Mouse (Mus musculus): Measurements from ENCODE around the gene Pak2. TPM values are rescaled to one million over a fixed set of nuclear protein-coding genes. Genes with fewer than 3 reads are reported as not detected.
A peak's percentile ranks its signal among the peaks of the same experiment; 100 is the strongest.
"Not testable (repeated sequence)": the region's sequence is repeated elsewhere in the genome, so short reads cannot be mapped to it uniquely, and the experiment has no call there.

The Pak2 gene
- polyA plus RNA-seq, 1 experiment from 2014 or later = 48.5 TPM

GRCm38 (mm10) chr16:32078408-32078990 is 643 bp downstream of the Pak2 start:
- peaks cover 8% of the 10 kb centered on the region for H3K36me3 ChIP-seq
- ATAC-seq (ENCODE audit: low FRiP score) = no peak
- under 1% methylated on average over 30 of the region's 30 CpGs for WGBS

GRCm38 (mm10) chr16:32077648-32078407 is 1.3 kb downstream of the Pak2 start:
- H3K27ac ChIP-seq = no peak overlapping the region

More at GRCm38 (mm10) chr16:32078408-32078990, 643 bp downstream of the Pak2 start:
- peak overlapping the region; percentile 98 for H3K4me3 ChIP-seq
- peaks cover 15% of the 10 kb centered on the region for H3K4me1 ChIP-seq
- H3K9me3 ChIP-seq (replicated peaks) = no peaks in the 10 kb centered on the region
- H3K27ac ChIP-seq = peak overlapping the region; percentile 98
- no peaks in the 10 kb centered on the region for H3K27me3 ChIP-seq
- peak overlapping the region; percentile 65 for H3K4me2 ChIP-seq (replicated peaks)
- peak overlapping the region; percentile 98 for H3K9ac ChIP-seq

GRCm38 (mm10) chr16:32076406-32076805 is 2.7 kb downstream of the Pak2 start:
- H3K9me3 ChIP-seq (replicated peaks) = no peaks in the 10 kb centered on the region
- H3K27ac ChIP-seq = no peak overlapping the region
- no peak overlapping the region for H3K9ac ChIP-seq
- H3K27me3 ChIP-seq = no peaks in the 10 kb centered on the region
- ATAC-seq (ENCODE audit: low FRiP score) = no peak
- no peaks in the 10 kb centered on the region for H3K36me3 ChIP-seq
- H3K4me2 ChIP-seq (replicated peaks) = no peak overlapping the region
- H3K4me3 ChIP-seq = no peak overlapping the region
- 90% methylated on average over 3 of the region's 3 CpGs for WGBS
- peaks cover 15% of the 10 kb centered on the region for H3K4me1 ChIP-seq

More at GRCm38 (mm10) chr16:32077648-32078407, 1.3 kb downstream of the Pak2 start:
- Histone ChIP-seq H3K9ac (peak overlapping the region; percentile 98), H3K4me1 (peaks cover 15% of the 10 kb centered on the region), H3K4me3 (peak overlapping the region; percentile 98), H3K9me3 (replicated peaks) (no peaks in the 10 kb centered on the region), H3K27me3 (no peaks in the 10 kb centered on the region), H3K36me3 (peaks cover 5% of the 10 kb centered on the region; the same call in 1 of the 2 replicates), H3K4me2 (replicated peaks) (peak overlapping the region; percentile 65)
- ATAC-seq (ENCODE audit: low FRiP score) = no peak
- WGBS = 12% methylated on average over 13 of the region's 13 CpGs

GRCm38 (mm10) chr16:32075762-32076161 is 3.4 kb downstream of the Pak2 start:
- Histone ChIP-seq H3K4me1 (peaks cover 15% of the 10 kb centered on the region), H3K9me3 (replicated peaks) (no peaks in the 10 kb centered on the region), H3K4me3 (no peak overlapping the region), H3K27me3 (no peaks in the 10 kb centered on the region), H3K9ac (no peak overlapping the region), H3K27ac (no peak overlapping the region), H3K4me2 (replicated peaks) (no peak overlapping the region), H3K36me3 (no peaks in the 10 kb centered on the region)
- no peak for ATAC-seq (ENCODE audit: low FRiP score)
- WGBS = 63% methylated on average over 1 of the region's 1 CpGs

GRCm38 (mm10) chr16:32070070-32070469 is 9.1 kb downstream of the Pak2 start:
- not testable (repeated sequence) for H3K9me3 ChIP-seq (replicated peaks); H3K4me2 ChIP-seq (replicated peaks); H3K36me3 ChIP-seq; H3K9ac ChIP-seq; H3K27ac ChIP-seq; H3K27me3 ChIP-seq; H3K4me1 ChIP-seq; H3K4me3 ChIP-seq; ATAC-seq (ENCODE audit: low FRiP score)
- WGBS = 72% methylated on average over 4 of the region's 4 CpGs

GRCm38 (mm10) chr16:32068389-32069300 is 10.5 kb downstream of the Pak2 start:
- no peaks in the 10 kb centered on the region for H3K9me3 ChIP-seq (replicated peaks)
- 87% methylated on average over 12 of the region's 12 CpGs for WGBS
- H3K4me3 ChIP-seq = no peak overlapping the region
- no peak overlapping the region for H3K27ac ChIP-seq
- H3K27me3 ChIP-seq = no peaks in the 10 kb centered on the region
- no peak for ATAC-seq (ENCODE audit: low FRiP score)
- no peaks in the 10 kb centered on the region; the same call in 1 of the 2 replicates for H3K4me1 ChIP-seq
- no peaks in the 10 kb centered on the region for H3K36me3 ChIP-seq
- no peak overlapping the region for H3K9ac ChIP-seq
- no peak overlapping the region for H3K4me2 ChIP-seq (replicated peaks)

- no peaks in the 10 kb centered on the region for H3K36me3 ChIP-seq
- no peaks in the 10 kb centered on the region for H3K9me3 ChIP-seq (replicated peaks)
- H3K27ac ChIP-seq = no peak overlapping the region
- H3K4me3 ChIP-seq = no peak overlapping the region
- ATAC-seq (ENCODE audit: low FRiP score) = no peak
- H3K4me1 ChIP-seq = no peaks in the 10 kb centered on the region; the same call in 1 of the 2 replicates
- H3K27me3 ChIP-seq = no peaks in the 10 kb centered on the region
- WGBS = 95% methylated on average over 1 of the region's 1 CpGs
- no peak overlapping the region for H3K9ac ChIP-seq
- no peak overlapping the region for H3K4me2 ChIP-seq (replicated peaks)
Observed at GRCm38 (mm10) chr16:32066899-32067298, 12.2 kb downstream of the Pak2 start.

GRCm38 (mm10) chr16:32063900-32064299 is 15.2 kb downstream of the Pak2 start:
- WGBS = 92% methylated on average over 7 of the region's 7 CpGs
- Histone ChIP-seq H3K27ac (no peak overlapping the region), H3K4me2 (replicated peaks) (no peak overlapping the region), H3K9ac (no peak overlapping the region), H3K36me3 (no peaks in the 10 kb centered on the region), H3K27me3 (no peaks in the 10 kb centered on the region), H3K9me3 (replicated peaks) (no peaks in the 10 kb centered on the region), H3K4me3 (no peak overlapping the region), H3K4me1 (no peaks in the 10 kb centered on the region; the same call in 1 of the 2 replicates)
- ATAC-seq (ENCODE audit: low FRiP score) = no peak

GRCm38 (mm10) chr16:32062226-32062625 is 16.9 kb downstream of the Pak2 start:
- whole genome bisulfite sequencing = 93% methylated on average over 2 of the region's 2 CpGs
- ATAC-seq (ENCODE audit: low FRiP score) = no peak
- no peaks in the 10 kb centered on the region for H3K27me3 ChIP-seq
- no peaks in the 10 kb centered on the region; the same call in 1 of the 2 replicates for H3K4me1 ChIP-seq
- H3K36me3 ChIP-seq = no peaks in the 10 kb centered on the region
- no peak overlapping the region for H3K27ac ChIP-seq
- no peak overlapping the region for H3K4me3 ChIP-seq
- no peaks in the 10 kb centered on the region for H3K9me3 ChIP-seq (replicated peaks)
- H3K9ac ChIP-seq = no peak overlapping the region
- H3K4me2 ChIP-seq (replicated peaks) = no peak overlapping the region

GRCm38 (mm10) chr16:32059840-32060523 is 19.2 kb downstream of the Pak2 start:
- WGBS = 82% methylated on average over 6 of the region's 6 CpGs
- no peak overlapping the region for H3K4me2 ChIP-seq (replicated peaks)
- H3K9ac ChIP-seq = no peak overlapping the region
- no peaks in the 10 kb centered on the region for H3K9me3 ChIP-seq (replicated peaks)
- H3K36me3 ChIP-seq = no peaks in the 10 kb centered on the region
- no peak for ATAC-seq (ENCODE audit: low FRiP score)
- no peaks in the 10 kb centered on the region for H3K27me3 ChIP-seq
- no peak overlapping the region for H3K4me3 ChIP-seq
- no peak overlapping the region for H3K27ac ChIP-seq
- no peaks in the 10 kb centered on the region for H3K4me1 ChIP-seq

GRCm38 (mm10) chr16:32058817-32059216 is 20.3 kb downstream of the Pak2 start:
- no peak overlapping the region for H3K27ac ChIP-seq
- H3K9me3 ChIP-seq (replicated peaks) = no peaks in the 10 kb centered on the region
- WGBS = 79% methylated on average over 5 of the region's 5 CpGs
- H3K4me3 ChIP-seq = no peak overlapping the region
- H3K4me2 ChIP-seq (replicated peaks) = no peak overlapping the region
- no peaks in the 10 kb centered on the region for H3K4me1 ChIP-seq
- no peak overlapping the region for H3K9ac ChIP-seq
- H3K36me3 ChIP-seq = no peaks in the 10 kb centered on the region
- no peaks in the 10 kb centered on the region for H3K27me3 ChIP-seq
- ATAC-seq (ENCODE audit: low FRiP score) = no peak

All from hindbrain, embryonic 12.5 days (tissue).